Comparison of ENCODE assay signal across 25 mouse cellular contexts in genomic region chr14:47049051-47049450, GRCm38 (mm10).
A peak's percentile ranks its signal among the peaks of the same experiment; 100 is the strongest.
DNase-seq lines count a peak whose midpoint lies in the region; ATAC-seq and TF ChIP-seq lines count a peak whose summit lies in the region.
"Had no signal": no experiment of that assay in that cellular context is flagged by ENCODE, and none has a peak within 500 bp of the region (broad histone marks: within the 10 kb centered on the region; RNA-seq: fewer than 3 reads in every experiment).

No protein-coding gene starts in this region.

- peak; percentile 83 for ATAC-seq in Patski
- ATAC-seq: forebrain, postnatal 0 days; hindbrain, embryonic 16.5 days; intestine, postnatal 0 days; liver, embryonic 12.5 days; liver, postnatal 0 days; midbrain, embryonic 16.5 days had no signal

- POLR2A ChIA-PET in Patski (lab: Charles Lee), result no interaction called here

- TF ChIP-seq CTCF in Patski (IDR thresholded peaks at IDR 0.05), result no peak

- in situ Hi-C loops in Patski (cut with MboI; ENCODE audit: low pct_unique_long_range_greater_than_20kb), result no loop called here

- no peaks in the 10 kb centered on the region for H3K27me3 ChIP-seq in Patski
- H3K27me3 ChIP-seq: embryonic facial prominence, embryonic 13.5 days; forebrain, embryonic 12.5 days; heart, embryonic 15.5 days; limb, embryonic 13.5 days had no signal

- DNase-seq in right cerebral cortex, adult 18-20 months, result peak; percentile 17
- DNase-seq in right cerebral cortex, postnatal 14 days, result no peak
- peak; percentile 42 for DNase-seq in Patski (ENCODE audit: low read depth, low spot score)
- DNase-seq in layer of hippocampus, adult 8-10 months (ENCODE audit: low spot score in 2 of 2), result peak; percentile 24 to 44
- DNase-seq in telencephalon, adult 2 months (ENCODE audit: low read depth, low spot score), result peak; percentile 45
- DNase-seq in T-cell, adult 2 months (ENCODE audit: low spot score), result no peak
- no peak for DNase-seq in gastrocnemius, adult 18-20 months (ENCODE audit: low spot score)
- no peak for DNase-seq in heart, adult 8-10 months (ENCODE audit: low spot score)
- DNase-seq: adrenal gland, postnatal 14 days; cerebellum, adult 18-20 months; cerebellum, postnatal 10 days; forebrain, postnatal 0 days; kidney, adult 9 months; kidney, postnatal 10 days; liver, postnatal 0 days; lung, postnatal 36 days; thymus, postnatal 4 days had no signal

- CTCF ChIA-PET in Patski (lab: Charles Lee), result interaction anchor here (0.9 to 1.3 kb wide), 2 partner anchors 9 to 14 kb away, joined by 3 read pairs; no protein-coding TSS in a partner anchor

Comparison
In these comparisons a context has a peak if more than half of its experiments do, and no peak if none do; other contexts are left out.
1. DNase-seq: peak in right cerebral cortex, adult 18-20 months (single experiment), Patski (single experiment), layer of hippocampus, adult 8-10 months (2 of 2) and telencephalon, adult 2 months (single experiment); none in right cerebral cortex, postnatal 14 days (single experiment), T-cell, adult 2 months (single experiment), gastrocnemius, adult 18-20 months (single experiment) and heart, adult 8-10 months (single experiment).